Mouse (Mus musculus): Measurements from ENCODE around the gene Kif23. TPM values are rescaled to one million over a fixed set of nuclear protein-coding genes. Genes with fewer than 3 reads are reported as not detected.
A peak's percentile ranks its signal among the peaks of the same experiment; 100 is the strongest.

Gene Kif23
- total RNA-seq, 2 experiments from 2014 or later: 1.5 to 3.9 TPM

- no peak for TF ChIP-seq CTCF (conservative IDR thresholded peaks at IDR 0.05)
- Histone ChIP-seq H3K27ac (no peak overlapping the region), H3K4me3 (no peak overlapping the region)
- DNase-seq (ENCODE audit: low spot score in 2 of 2): no peak
These were observed 21.4 kb downstream of the Kif23 start for GRCm38 (mm10) chr9:61925086-61925660.

- Histone ChIP-seq H3K27ac (no peak overlapping the region), H3K4me3 (no peak overlapping the region)
- no peak for TF ChIP-seq CTCF (conservative IDR thresholded peaks at IDR 0.05)
- DNase-seq (ENCODE audit: low spot score in 2 of 2): no peak
These were observed 26.2 kb downstream of the Kif23 start for GRCm38 (mm10) chr9:61920331-61920730.

GRCm38 (mm10) chr9:61919464-61919863, 27.1 kb downstream of the Kif23 start:
- no peak for DNase-seq (ENCODE audit: low spot score in 2 of 2)
- TF ChIP-seq CTCF (conservative IDR thresholded peaks at IDR 0.05): no peak
- no peak overlapping the region for H3K4me3 ChIP-seq
- H3K27ac ChIP-seq: no peak overlapping the region

- DNase-seq (ENCODE audit: low spot score in 2 of 2): no peak
- Histone ChIP-seq H3K4me3 (no peak overlapping the region), H3K27ac (no peak overlapping the region)
- TF ChIP-seq CTCF (conservative IDR thresholded peaks at IDR 0.05): no peak
These were observed 29.1 kb downstream of the Kif23 start for GRCm38 (mm10) chr9:61917436-61917835.

GRCm38 (mm10) chr9:61916986-61917385, 29.6 kb downstream of the Kif23 start:
- no peak overlapping the region for H3K4me3 ChIP-seq
- DNase-seq (ENCODE audit: low spot score in 2 of 2): no peak
- no peak overlapping the region for H3K27ac ChIP-seq
- TF ChIP-seq CTCF (conservative IDR thresholded peaks at IDR 0.05): no peak

GRCm38 (mm10) chr9:61915393-61916005, 31.1 kb downstream of the Kif23 start:
- TF ChIP-seq CTCF (conservative IDR thresholded peaks at IDR 0.05): no peak
- Histone ChIP-seq H3K4me3 (peak overlapping the region; percentile 89), H3K27ac (peak overlapping the region; percentile 95; the same call in 1 of the 2 replicates)
- no peak for DNase-seq (ENCODE audit: low spot score in 2 of 2)

GRCm38 (mm10) chr9:61914917-61915300, 31.7 kb downstream of the Kif23 start:
- DNase-seq (ENCODE audit: low spot score in 2 of 2): no peak
- peak overlapping the region; percentile 95 for H3K27ac ChIP-seq
- peak overlapping the region; percentile 89 for H3K4me3 ChIP-seq
- TF ChIP-seq CTCF (conservative IDR thresholded peaks at IDR 0.05): no peak

GRCm38 (mm10) chr9:61914203-61914916, 32.2 kb downstream of the Kif23 start, which contains the start of gene Rplp1:
Gene Rplp1 (minus strand): TSS chr9:61914542.
- H3K4me3 ChIP-seq: peak within 1 kb of the TSS; percentile 89
- H3K27ac ChIP-seq: peak within 1 kb of the TSS; percentile 95
- peak; percentile 94 to 97 for DNase-seq (ENCODE audit: low spot score in 2 of 2)
- TF ChIP-seq CTCF (conservative IDR thresholded peaks at IDR 0.05): no peak; the same call in 1 of the 2 replicates

GRCm38 (mm10) chr9:61911300-61912128, 35.1 kb downstream of the Kif23 start:
- TF ChIP-seq CTCF (conservative IDR thresholded peaks at IDR 0.05): no peak
- Histone ChIP-seq H3K4me3 (no peak overlapping the region), H3K27ac (no peak overlapping the region)
- DNase-seq (ENCODE audit: low spot score in 2 of 2): no peak

GRCm38 (mm10) chr9:61910526-61911256, 35.9 kb downstream of the Kif23 start:
- Histone ChIP-seq H3K4me3 (no peak overlapping the region), H3K27ac (no peak overlapping the region)
- DNase-seq (ENCODE audit: low spot score in 2 of 2): no peak
- peak; percentile 63 for TF ChIP-seq CTCF (conservative IDR thresholded peaks at IDR 0.05)

- no peak for TF ChIP-seq CTCF (conservative IDR thresholded peaks at IDR 0.05)
- Histone ChIP-seq H3K4me3 (no peak overlapping the region), H3K27ac (no peak overlapping the region)
- DNase-seq (ENCODE audit: low spot score in 2 of 2): no peak
These were observed 36.9 kb downstream of the Kif23 start for GRCm38 (mm10) chr9:61909633-61910032.

- TF ChIP-seq CTCF (conservative IDR thresholded peaks at IDR 0.05): no peak
- no peak overlapping the region for H3K27ac ChIP-seq
- no peak overlapping the region for H3K4me3 ChIP-seq
- DNase-seq (ENCODE audit: low spot score in 2 of 2): no peak
These were observed 37.7 kb downstream of the Kif23 start for GRCm38 (mm10) chr9:61908832-61909407.

Data from layer of hippocampus, adult 2 months (tissue).